Mouse (Mus musculus) cortical plate, adult 2 months (tissue): ENCODE measurements around the gene Stk26.

Experiments used
- CTCF ChIP-seq: fragments of 200-500 bp; IDR thresholded peaks from 2 replicates; pipeline ENCODE4 v1.5.1; 2011; ENCODE audit warnings: mild to moderate bottlenecking, control low read depth, low read length; ENCODE audit not compliant: insufficient read depth; ENCODE audit errors: extremely low read depth
- POLR2A ChIP-seq: fragments of 200-500 bp; IDR thresholded peaks from 2 replicates; pipeline ENCODE4 v1.6.1; 2011; ENCODE audit warnings: mild to moderate bottlenecking, low read length, control low read depth; ENCODE audit not compliant: insufficient read depth; ENCODE audit errors: extremely low read depth

DNA sequence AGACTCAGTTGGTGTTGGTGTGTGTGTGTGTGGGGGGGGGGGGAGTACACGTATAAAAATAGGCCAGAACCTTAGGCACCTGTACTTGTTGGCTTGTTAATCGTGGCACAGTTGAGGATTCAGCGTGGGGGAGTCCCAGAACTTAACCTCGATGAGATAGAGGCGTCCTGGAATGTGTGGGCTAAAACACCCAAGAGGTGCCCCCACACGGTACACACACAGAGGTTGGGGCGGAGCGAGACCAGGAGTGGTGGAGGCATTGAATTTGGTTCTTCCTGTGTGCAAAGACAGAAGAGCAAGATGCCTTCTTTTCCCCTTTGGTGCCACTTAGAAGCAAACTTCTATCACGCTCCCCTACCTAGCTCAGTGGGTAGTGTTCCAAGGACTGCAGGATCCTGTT lies 1.2 kb downstream of the Stk26 start:
- TF ChIP-seq POLR2A = no peak
- no peak for TF ChIP-seq CTCF
